Mouse (Mus musculus) E14TG2a.4 (cell line): Measurements from ENCODE around the gene Nell1.

Source experiments
- CTCF ChIP-seq: conservative IDR thresholded peaks from 2 replicates; pipeline ENCODE4 v1.5.1; 2014; ENCODE audit warnings: low read length
- NANOG ChIP-seq: IDR thresholded peaks from 2 replicates; pipeline ENCODE4 v1.6.1; 2014; ENCODE audit warnings: borderline replicate concordance, low read length, mixed read lengths
- POU5F1 ChIP-seq: IDR thresholded peaks from 2 replicates; pipeline ENCODE4 v1.6.1; 2014; ENCODE audit warnings: low read length, borderline replicate concordance

GRCm38 (mm10) chr7:50357213-50357612 lies 382.5 kb downstream of the Nell1 start:
- TF ChIP-seq CTCF (no peak), POU5F1 (no peak), NANOG (no peak; the same call in 1 of the 2 replicates)
